Mouse (Mus musculus): Measurements from ENCODE around the gene Clcnka. TPM values are rescaled to one million over a fixed set of nuclear protein-coding genes. Genes with fewer than 3 reads are reported as not detected.

Clcnka gene
- polyA plus RNA-seq, 1 experiment: not detected

DNA sequence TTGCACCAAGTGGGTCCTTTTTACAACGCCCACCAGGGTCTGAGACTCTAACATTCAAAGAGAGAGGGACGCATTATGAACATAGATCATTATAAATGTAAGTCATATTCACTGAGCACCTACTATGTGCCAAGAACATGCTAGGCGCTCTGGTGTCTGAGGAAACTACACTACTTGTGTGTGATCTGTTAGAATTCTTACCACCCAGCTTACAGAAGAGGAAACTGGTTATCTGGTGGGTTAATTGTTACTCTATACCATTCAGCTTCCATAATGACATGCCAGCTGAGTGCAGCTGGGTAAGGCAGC is 6.7 kb upstream of the Clcnka start:
- no peak overlapping the region for H3K4me3 ChIP-seq (ENCODE audit: insufficient read depth, low read length)
- TF ChIP-seq CTCF (IDR thresholded peaks at IDR 0.05; ENCODE audit: low read depth, low read length): no peak
- no peak for TF ChIP-seq POLR2A (IDR thresholded peaks at IDR 0.05; ENCODE audit: borderline replicate concordance, low read depth, low read length)

DNA sequence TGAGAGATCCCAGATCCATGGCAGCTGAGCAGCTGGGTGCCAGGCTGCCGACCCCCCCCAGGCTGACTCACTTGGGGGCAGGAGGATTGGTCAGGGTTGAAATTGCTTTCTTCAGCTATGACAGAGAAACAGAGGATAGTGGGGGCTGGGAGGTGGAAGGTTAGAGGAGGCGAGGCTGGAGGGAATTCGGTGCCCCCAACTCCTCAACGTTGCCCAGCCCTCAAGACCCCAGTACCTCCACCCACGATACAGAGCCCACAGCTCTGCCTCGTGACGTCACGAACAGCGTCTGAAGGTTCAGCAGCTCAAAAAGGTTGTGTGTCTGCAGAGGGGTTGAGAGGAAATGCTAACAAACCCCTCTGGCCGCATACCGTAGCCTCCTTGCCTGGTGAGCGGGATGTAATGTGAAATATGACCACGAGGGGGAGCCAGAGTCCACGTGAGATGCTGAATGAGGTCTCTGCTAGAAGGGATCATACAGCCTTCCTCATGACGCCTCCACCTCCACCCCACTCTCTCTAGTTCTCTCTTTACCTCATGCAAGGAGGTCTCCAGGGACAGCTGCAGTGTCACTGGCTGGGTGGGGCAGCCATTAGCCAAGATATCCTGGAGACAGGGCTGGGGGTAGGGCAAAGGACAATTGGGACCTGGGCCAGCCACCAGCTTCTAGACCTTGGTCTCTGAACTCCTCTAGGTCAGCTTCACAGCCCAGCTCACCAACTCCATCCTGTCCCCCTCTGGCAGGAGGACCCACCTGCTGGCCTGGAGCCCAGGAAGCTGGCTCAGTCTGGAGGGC is 6.2 kb upstream of the Clcnka start:
- no peak for TF ChIP-seq POLR2A (IDR thresholded peaks at IDR 0.05; ENCODE audit: borderline replicate concordance, low read depth, low read length)
- TF ChIP-seq CTCF (IDR thresholded peaks at IDR 0.05; ENCODE audit: low read depth, low read length): peak; percentile 69; the same call in 1 of the 2 replicates
- peaks cover 2% of the 10 kb centered on the region; the same call in 1 of the 2 replicates for H3K4me1 ChIP-seq (ENCODE audit: control insufficient read depth, insufficient read depth, low read length)
- no peak overlapping the region for H3K27ac ChIP-seq (ENCODE audit: insufficient read depth, low read depth, low read length)
- no peak overlapping the region for H3K4me3 ChIP-seq (ENCODE audit: insufficient read depth, low read length)

More for the DNA sequence above, 6.7 kb upstream of the Clcnka start:
- no peak overlapping the region for H3K27ac ChIP-seq (ENCODE audit: insufficient read depth, low read depth, low read length)
- H3K4me1 ChIP-seq (ENCODE audit: control insufficient read depth, insufficient read depth, low read length): peaks cover 2% of the 10 kb centered on the region; the same call in 1 of the 2 replicates

DNA sequence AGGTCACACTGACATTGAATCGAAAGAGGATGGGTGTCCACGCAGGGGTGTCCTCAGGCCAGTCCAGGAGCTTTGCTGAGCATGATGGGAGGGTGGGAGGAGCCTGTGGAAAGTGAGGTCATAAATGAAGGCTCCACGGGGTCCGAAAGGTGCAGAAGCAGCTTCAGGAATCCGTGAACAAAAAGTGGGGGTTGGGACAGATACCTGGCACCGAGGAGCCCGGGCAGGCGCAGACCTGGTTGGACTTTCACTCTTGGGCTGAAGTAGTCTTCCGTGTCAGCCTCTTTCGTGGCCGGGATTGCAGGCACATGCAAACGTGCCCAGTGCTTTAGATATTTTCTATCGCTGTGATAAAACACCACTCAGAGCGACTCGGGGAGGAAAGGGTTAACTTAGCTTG is 1.6 kb upstream of the Clcnka start:
- no peak overlapping the region for H3K27ac ChIP-seq (ENCODE audit: insufficient read depth, low read depth, low read length)
- TF ChIP-seq POLR2A (IDR thresholded peaks at IDR 0.05; ENCODE audit: borderline replicate concordance, low read depth, low read length): no peak
- TF ChIP-seq CTCF (IDR thresholded peaks at IDR 0.05; ENCODE audit: low read depth, low read length): no peak
- no peaks in the 10 kb centered on the region for H3K4me1 ChIP-seq (ENCODE audit: control insufficient read depth, insufficient read depth, low read length)
- no peak overlapping the region for H3K4me3 ChIP-seq (ENCODE audit: insufficient read depth, low read length)

DNA sequence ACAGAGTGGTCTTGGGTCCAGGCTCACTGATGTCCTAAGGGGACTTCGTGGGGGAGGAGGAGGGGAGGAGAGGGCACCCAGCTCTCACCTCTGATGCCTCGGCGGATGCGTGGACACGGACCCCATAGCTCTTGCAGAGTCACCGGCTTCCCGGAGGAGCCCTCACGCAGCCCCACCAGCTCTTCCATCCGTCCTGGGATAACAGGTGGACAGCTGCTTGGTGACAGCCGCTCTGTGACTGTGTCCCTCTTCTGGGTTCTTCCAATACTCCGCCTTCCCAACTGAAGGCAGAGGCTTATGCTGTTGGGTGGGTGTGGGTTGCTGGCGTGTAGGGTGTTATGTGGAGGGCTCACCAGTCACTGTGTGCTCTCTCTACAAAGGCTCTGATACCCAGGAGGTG is 663 bp downstream of the Clcnka start:
- no peak for TF ChIP-seq POLR2A (IDR thresholded peaks at IDR 0.05; ENCODE audit: borderline replicate concordance, low read depth, low read length)
- TF ChIP-seq CTCF (IDR thresholded peaks at IDR 0.05; ENCODE audit: low read depth, low read length): no peak
- no peaks in the 10 kb centered on the region for H3K4me1 ChIP-seq (ENCODE audit: control insufficient read depth, insufficient read depth, low read length)
- H3K4me3 ChIP-seq (ENCODE audit: insufficient read depth, low read length): no peak overlapping the region
- no peak overlapping the region for H3K27ac ChIP-seq (ENCODE audit: insufficient read depth, low read depth, low read length)

DNA sequence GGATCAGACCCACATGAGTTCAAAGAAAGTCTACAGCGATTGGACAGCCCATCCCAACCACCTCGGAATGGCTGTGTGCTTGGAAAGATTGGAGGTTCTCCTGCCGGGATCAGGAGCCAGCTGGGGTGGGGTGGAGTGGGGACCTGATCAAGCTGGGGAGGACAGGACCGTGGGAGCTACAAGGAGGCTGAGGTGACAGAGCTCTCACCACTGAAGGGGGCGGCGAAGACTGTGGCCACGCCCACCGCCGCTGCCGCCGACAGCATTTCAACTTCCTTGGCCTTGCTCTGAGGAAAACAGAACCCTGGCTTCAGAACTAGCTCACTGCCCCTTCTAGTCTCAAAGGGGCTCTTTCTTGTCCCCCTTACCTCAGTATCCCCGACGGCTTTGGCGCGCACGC is 3.8 kb downstream of the Clcnka start:
- no peaks in the 10 kb centered on the region for H3K4me1 ChIP-seq (ENCODE audit: control insufficient read depth, insufficient read depth, low read length)
- H3K4me3 ChIP-seq (ENCODE audit: insufficient read depth, low read length): no peak overlapping the region
- no peak overlapping the region for H3K27ac ChIP-seq (ENCODE audit: insufficient read depth, low read depth, low read length)
- TF ChIP-seq POLR2A (IDR thresholded peaks at IDR 0.05; ENCODE audit: borderline replicate concordance, low read depth, low read length) (no peak), CTCF (IDR thresholded peaks at IDR 0.05; ENCODE audit: low read depth, low read length) (no peak)

DNA sequence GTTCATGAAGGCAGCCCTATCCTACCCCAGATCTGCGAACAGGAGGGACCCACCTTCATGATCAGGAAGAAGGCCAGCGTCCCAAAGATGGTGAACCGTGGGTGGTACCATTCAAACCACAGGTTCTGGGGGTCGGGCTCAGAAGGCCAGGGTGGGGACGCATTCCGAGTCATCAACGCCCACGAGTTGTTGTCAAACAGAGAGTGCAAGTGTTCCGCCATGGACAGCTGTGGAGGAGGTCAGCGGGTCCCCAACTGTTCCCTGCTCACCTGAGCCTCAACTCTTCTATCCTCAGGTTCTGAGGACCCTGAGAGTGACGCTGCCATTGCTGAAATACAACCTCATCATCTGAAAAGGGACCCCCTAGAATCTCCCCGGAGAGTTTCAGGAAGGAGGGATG is 7.2 kb downstream of the Clcnka start:
- TF ChIP-seq POLR2A (IDR thresholded peaks at IDR 0.05; ENCODE audit: borderline replicate concordance, low read depth, low read length): no peak
- no peak for TF ChIP-seq CTCF (IDR thresholded peaks at IDR 0.05; ENCODE audit: low read depth, low read length)
- H3K4me3 ChIP-seq (ENCODE audit: insufficient read depth, low read length): no peak overlapping the region
- H3K4me1 ChIP-seq (ENCODE audit: control insufficient read depth, insufficient read depth, low read length): no peaks in the 10 kb centered on the region
- no peak overlapping the region for H3K27ac ChIP-seq (ENCODE audit: insufficient read depth, low read depth, low read length)

DNA sequence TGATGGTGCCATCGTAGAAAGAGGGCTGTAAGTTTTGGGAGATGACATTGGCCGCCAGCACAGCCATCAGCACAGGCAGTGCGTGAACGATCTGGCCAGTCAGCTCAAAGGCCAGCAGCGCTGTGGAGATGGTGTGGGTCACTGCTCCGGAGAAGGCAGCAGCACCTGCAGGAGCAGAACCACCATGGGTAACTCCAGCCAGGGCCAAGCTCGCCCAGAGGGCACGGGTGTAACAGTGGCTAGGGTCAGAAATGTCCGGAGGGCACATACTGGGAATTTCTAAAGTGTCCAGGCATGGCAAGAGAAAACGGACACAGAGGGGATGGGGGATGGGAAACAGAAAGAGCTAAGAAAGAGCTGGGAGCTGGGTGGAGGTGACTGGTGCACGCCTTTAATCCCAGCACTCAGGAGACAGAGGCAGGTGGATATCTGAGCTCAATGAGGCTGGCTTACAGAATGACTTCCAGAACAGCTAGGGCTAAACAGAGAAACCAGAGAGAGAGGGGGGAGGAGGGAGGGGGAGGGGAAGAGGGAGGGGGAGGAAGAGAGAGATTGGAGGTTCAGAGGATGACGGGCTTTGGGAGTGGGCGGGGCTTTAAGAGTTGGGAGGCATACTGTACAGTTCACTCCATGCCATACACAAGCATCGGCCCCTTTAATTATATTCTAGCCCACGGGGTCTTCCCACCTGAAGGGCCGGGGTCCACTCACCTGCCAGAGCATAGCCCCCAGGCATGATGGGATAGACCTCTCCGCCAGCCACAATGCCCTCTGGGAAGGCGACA is 9.0 kb downstream of the Clcnka start:
- TF ChIP-seq CTCF (IDR thresholded peaks at IDR 0.05; ENCODE audit: low read depth, low read length): no peak
- no peak for TF ChIP-seq POLR2A (IDR thresholded peaks at IDR 0.05; ENCODE audit: borderline replicate concordance, low read depth, low read length)
- no peak overlapping the region for H3K4me3 ChIP-seq (ENCODE audit: insufficient read depth, low read length)
- no peak overlapping the region for H3K27ac ChIP-seq (ENCODE audit: insufficient read depth, low read depth, low read length)
- H3K4me1 ChIP-seq (ENCODE audit: control insufficient read depth, insufficient read depth, low read length): no peaks in the 10 kb centered on the region

DNA sequence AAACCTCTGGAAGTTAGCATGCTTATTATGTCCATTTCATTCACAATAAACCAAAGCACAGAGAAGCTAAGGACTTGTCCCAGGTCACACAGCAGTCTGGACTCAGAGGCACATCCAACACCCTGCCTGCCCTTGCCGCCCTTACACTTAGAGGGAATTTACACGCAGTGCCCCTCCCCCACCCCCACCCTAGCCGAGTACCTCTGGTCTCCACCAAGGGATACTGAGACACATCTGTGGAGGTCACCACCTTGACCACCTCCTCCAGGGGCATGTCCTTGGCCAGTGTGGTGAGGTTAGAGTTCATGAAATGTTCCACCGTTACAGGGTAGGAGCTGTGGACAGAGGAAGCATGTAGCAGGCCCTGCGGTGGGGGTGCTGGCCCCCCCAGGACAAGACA is 10.6 kb downstream of the Clcnka start:
- Histone ChIP-seq H3K4me3 (ENCODE audit: insufficient read depth, low read length) (no peak overlapping the region), H3K4me1 (ENCODE audit: control insufficient read depth, insufficient read depth, low read length) (no peaks in the 10 kb centered on the region), H3K27ac (ENCODE audit: insufficient read depth, low read depth, low read length) (no peak overlapping the region)
- TF ChIP-seq CTCF (IDR thresholded peaks at IDR 0.05; ENCODE audit: low read depth, low read length) (no peak), POLR2A (IDR thresholded peaks at IDR 0.05; ENCODE audit: borderline replicate concordance, low read depth, low read length) (no peak)

DNA sequence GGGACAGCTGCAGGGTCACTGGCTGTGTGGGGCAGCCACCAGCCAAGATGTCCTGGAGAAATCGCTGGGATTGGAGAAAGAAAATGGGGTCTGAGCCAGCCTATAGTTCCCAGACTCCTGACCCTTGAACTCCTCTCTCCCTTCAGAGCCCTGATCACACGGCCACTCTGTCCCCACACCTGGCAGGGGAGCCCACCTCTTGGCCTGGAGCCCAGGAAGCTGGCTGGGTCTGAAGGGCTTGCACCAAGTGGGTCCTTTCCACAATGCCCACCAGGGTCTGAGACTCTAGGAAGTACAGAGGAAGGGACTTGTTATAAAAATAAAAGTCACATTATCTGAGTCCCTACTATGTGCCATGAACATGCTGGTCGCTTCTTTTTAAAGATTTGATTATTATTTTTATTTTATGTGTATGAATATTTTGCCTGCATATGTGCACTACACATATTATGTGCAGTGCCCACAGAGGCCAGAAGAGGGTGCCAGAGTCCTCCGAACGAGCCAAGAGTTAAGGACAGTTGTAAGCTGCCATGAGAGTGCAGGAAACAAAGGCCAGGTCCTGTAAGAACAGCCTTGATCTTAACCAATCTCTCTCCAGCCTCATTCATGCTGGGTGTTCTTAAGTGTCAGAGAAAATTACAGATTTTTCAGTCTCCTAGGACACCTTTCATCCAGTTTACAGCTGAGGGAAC is 11.3 kb downstream of the Clcnka start:
- TF ChIP-seq CTCF (IDR thresholded peaks at IDR 0.05; ENCODE audit: low read depth, low read length) (peak; percentile 77), POLR2A (IDR thresholded peaks at IDR 0.05; ENCODE audit: borderline replicate concordance, low read depth, low read length) (no peak)
- no peak overlapping the region for H3K27ac ChIP-seq (ENCODE audit: insufficient read depth, low read depth, low read length)
- no peaks in the 10 kb centered on the region for H3K4me1 ChIP-seq (ENCODE audit: control insufficient read depth, insufficient read depth, low read length)

More for the DNA sequence above, 11.3 kb downstream of the Clcnka start:
- H3K4me3 ChIP-seq (ENCODE audit: insufficient read depth, low read length): no peak overlapping the region
